Mouse (Mus musculus) MEL (cell line): Measurements from ENCODE around the gene Ces2c.

ENCODE experiments used
- CTCF ChIP-seq, 3 experiments: IDR thresholded peaks in 2 of 3; conservative IDR thresholded peaks in 1 of 3; 2 replicates each; pipeline ENCODE4 v1.5.1; 2011 to 2012; ENCODE audit warnings: low read length in 3 of 3, low read depth in 2 of 3, mild to moderate bottlenecking in 2 of 3, improper control_type of control experiment in 1 of 3, inconsistent platforms in 1 of 3, mixed read lengths in 1 of 3, moderate library complexity in 1 of 3; ENCODE audit not compliant: control insufficient read depth in 1 of 3, insufficient read depth in 1 of 3, poor library complexity in 1 of 3, severe bottlenecking in 1 of 3
- EP300 ChIP-seq, 2 experiments: IDR thresholded peaks; 2 replicates each; pipeline ENCODE4 v1.6.1; 2011; ENCODE audit warnings: improper control_type of control experiment in 2 of 2, low read length in 2 of 2, low read depth in 1 of 2, mild to moderate bottlenecking in 1 of 2
- GATA1 ChIP-seq: IDR thresholded peaks from 2 replicates; pipeline ENCODE4 v1.6.1; 2011; ENCODE audit warnings: low read depth, low read length, improper control_type of control experiment
- KAT2A ChIP-seq: conservative IDR thresholded peaks from 2 replicates; pipeline ENCODE4 v1.6.1; 2012; ENCODE audit warnings: low read depth, low read length, improper control_type of control experiment, inconsistent platforms
- POLR2A ChIP-seq, 2 experiments: IDR thresholded peaks; 2 replicates each; pipeline ENCODE4 v1.6.1; 2011 to 2012; ENCODE audit warnings: low read length in 2 of 2, mild to moderate bottlenecking in 2 of 2, control low read depth in 1 of 2, improper control_type of control experiment in 1 of 2, low read depth in 1 of 2, moderate library complexity in 1 of 2; ENCODE audit not compliant: control insufficient read depth in 1 of 2, insufficient read depth in 1 of 2, poor library complexity in 1 of 2
- POLR2AphosphoS2 ChIP-seq: IDR thresholded peaks from 2 replicates; pipeline ENCODE4 v1.6.1; 2011; ENCODE audit warnings: low read length, improper control_type of control experiment
- RCOR1 ChIP-seq: IDR thresholded peaks from 2 replicates; pipeline ENCODE4 v1.6.1; 2012; ENCODE audit warnings: low read depth, mild to moderate bottlenecking, inconsistent platforms, low read length, improper control_type of control experiment
- TCF12 ChIP-seq: IDR thresholded peaks from 2 replicates; pipeline ENCODE4 v1.6.1; 2014; ENCODE audit warnings: low read depth, mild to moderate bottlenecking, inconsistent platforms, low read length, improper control_type of control experiment, moderate library complexity

DNA sequence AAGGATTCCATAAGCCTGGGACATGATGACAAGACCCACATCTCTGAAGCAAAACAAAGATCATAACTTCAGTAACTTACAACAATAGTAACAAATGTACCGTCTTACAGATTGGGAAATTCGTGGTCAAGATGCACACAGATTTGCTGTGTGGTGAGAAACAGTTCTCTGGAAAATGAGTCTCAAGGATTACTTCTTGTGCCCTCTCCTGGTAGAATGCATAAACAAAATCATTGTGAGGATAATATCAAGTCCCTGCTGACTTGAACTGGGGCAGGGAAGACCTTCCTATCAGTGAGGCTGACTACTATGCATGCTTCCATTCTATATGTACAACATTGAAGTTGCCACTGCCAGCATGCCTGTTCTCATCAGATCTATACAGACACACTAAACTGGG is 54.9 kb downstream of the Ces2c start:
- TF ChIP-seq EP300 (IDR thresholded peaks at IDR 0.05; ENCODE audit: low read depth in 1 of 2, low read length in 2 of 2) (no peak), POLR2A (IDR thresholded peaks at IDR 0.05; ENCODE audit: control insufficient read depth in 1 of 2, insufficient read depth in 1 of 2, low read depth in 1 of 2, low read length in 2 of 2, poor library complexity in 1 of 2) (no peak), KAT2A (no peak), TCF12 (no peak), CTCF (IDR thresholded peaks at IDR 0.05 in 2 of 3, conservative IDR thresholded peaks at IDR 0.05 in 1 of 3; ENCODE audit: control insufficient read depth in 1 of 3, insufficient read depth in 1 of 3, low read depth in 2 of 3, low read length in 3 of 3, poor library complexity in 1 of 3, severe bottlenecking in 1 of 3) (peak in 1 of 3 experiments; percentile 6; a peak in 1 of 6 replicates), GATA1 (no peak), POLR2AphosphoS2 (no peak), RCOR1 (no peak)
